Mouse (Mus musculus) v-Abl transformed pro-B cells (cell line): ENCODE data around the gene 4833439L19Rik.

Experiments
- in situ Hi-C, 2 experiments: fragments of 400-800 bp; cut with MboI; formaldehyde crosslinking; loops; one replicate each; pipeline ENCODE4 v1.15.1; 2025; ENCODE audit not compliant: unreplicated experiment in 2 of 2

4833439L19Rik gene

GRCm38 (mm10) chr13:54565201-54565581 is at the start of gene 4833439L19Rik:
4833439L19Rik (minus strand) TSS chr13:54565435.
- in situ Hi-C loops, result no loop called here

GRCm38 (mm10) chr13:54613141-54613540 is 47.9 kb upstream of the 4833439L19Rik start:
- in situ Hi-C loops, result loop anchor here (25.0 kb wide), 2 partner anchors 151 to 826 kb away; partner anchors contain the start of gene Thoc3 (in 1 of the 2)

- in situ Hi-C loops, result loop anchor here (25.0 kb wide), 2 partner anchors 149 to 824 kb away; partner anchors contain the start of gene Thoc3 (in 1 of the 2)
These were observed 45.9 kb upstream of the 4833439L19Rik start, which contains the start of gene Cltb for GRCm38 (mm10) chr13:54610972-54611754. Cltb (minus strand) TSS chr13:54611344.

- in situ Hi-C loops, result loop anchor here (25.0 kb wide), 2 partner anchors 148 to 823 kb away; partner anchors contain the start of gene Thoc3 (in 1 of the 2)
These were observed 45.4 kb upstream of the 4833439L19Rik start for GRCm38 (mm10) chr13:54610613-54610971.

GRCm38 (mm10) chr13:54609301-54609700 is 44.1 kb upstream of the 4833439L19Rik start:
- in situ Hi-C loops, result loop anchor here (25.0 kb wide), 2 partner anchors 147 to 822 kb away; partner anchors contain the start of gene Thoc3 (in 1 of the 2)

- in situ Hi-C loops, result loop anchor here (25.0 kb wide), 2 partner anchors 146 to 821 kb away; partner anchors contain the start of gene Thoc3 (in 1 of the 2)
These were observed 43.4 kb upstream of the 4833439L19Rik start for GRCm38 (mm10) chr13:54608666-54609065.

- in situ Hi-C loops, result loop anchor here (25.0 kb wide), 2 partner anchors 146 to 821 kb away; partner anchors contain the start of gene Thoc3 (in 1 of the 2)
These were observed 42.8 kb upstream of the 4833439L19Rik start for GRCm38 (mm10) chr13:54608002-54608401.

- in situ Hi-C loops, result loop anchor here (25.0 kb wide), 2 partner anchors 145 to 820 kb away; partner anchors contain the start of gene Thoc3 (in 1 of the 2)
These were observed 42.0 kb upstream of the 4833439L19Rik start for GRCm38 (mm10) chr13:54607204-54607603.

- in situ Hi-C loops, result loop anchor here (25.0 kb wide), 2 partner anchors 143 to 818 kb away; partner anchors contain the start of gene Thoc3 (in 1 of the 2)
These were observed 40.2 kb upstream of the 4833439L19Rik start for GRCm38 (mm10) chr13:54605426-54605825.

GRCm38 (mm10) chr13:54604221-54604620 is 39.0 kb upstream of the 4833439L19Rik start:
- in situ Hi-C loops, result loop anchor here (25.0 kb wide), 2 partner anchors 142 to 817 kb away; partner anchors contain the start of gene Thoc3 (in 1 of the 2)

GRCm38 (mm10) chr13:54603501-54603900 is 38.3 kb upstream of the 4833439L19Rik start:
- in situ Hi-C loops, result loop anchor here (25.0 kb wide), 2 partner anchors 141 to 816 kb away; partner anchors contain the start of gene Thoc3 (in 1 of the 2)

- in situ Hi-C loops, result loop anchor here (25.0 kb wide), 2 partner anchors 140 to 815 kb away; partner anchors contain the start of gene Thoc3 (in 1 of the 2)
These were observed 37.4 kb upstream of the 4833439L19Rik start for GRCm38 (mm10) chr13:54602639-54603111.

GRCm38 (mm10) chr13:54598622-54599143 is 33.4 kb upstream of the 4833439L19Rik start:
- in situ Hi-C loops, result no loop called here

- in situ Hi-C loops, result no loop called here
These were observed 31.6 kb upstream of the 4833439L19Rik start for GRCm38 (mm10) chr13:54596870-54597269.

GRCm38 (mm10) chr13:54596107-54596690 is 31.0 kb upstream of the 4833439L19Rik start:
- in situ Hi-C loops, result no loop called here

- in situ Hi-C loops, result no loop called here
These were observed 28.4 kb upstream of the 4833439L19Rik start for GRCm38 (mm10) chr13:54593617-54594016.

GRCm38 (mm10) chr13:54591776-54592356 is 26.6 kb upstream of the 4833439L19Rik start:
- in situ Hi-C loops, result no loop called here

GRCm38 (mm10) chr13:54589996-54590951 is 25.0 kb upstream of the 4833439L19Rik start, which contains the start of the genes Nop16 and Higd2a:
Nop16 (minus strand) TSS chr13:54590090.
Higd2a (plus strand) TSS chr13:54590207.
- in situ Hi-C loops, result no loop called here
